ENCODE assay signal across 23 mouse cellular contexts in the genomic region with DNA sequence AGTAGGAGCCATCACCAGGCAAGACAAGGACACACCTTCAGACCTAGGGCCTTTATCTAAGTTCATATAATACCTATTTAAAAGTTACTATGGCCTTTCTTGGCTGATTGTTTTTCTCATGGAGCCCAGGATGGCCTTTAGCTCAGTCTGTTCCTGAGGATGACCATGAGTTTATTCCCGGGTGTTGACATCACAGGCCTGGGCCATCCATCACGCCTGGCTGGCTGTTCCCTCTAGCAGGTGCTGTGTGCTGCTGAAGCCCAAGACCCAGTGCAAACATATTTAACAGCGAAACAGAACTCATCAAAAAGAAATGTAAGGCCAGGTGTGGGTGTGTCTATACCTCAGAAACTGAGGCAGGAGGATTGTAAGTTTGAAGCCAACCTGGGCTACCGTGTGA. TPM values are rescaled to one million over a fixed set of nuclear protein-coding genes. Genes with fewer than 3 reads are reported as not detected.
"Had no signal": no experiment of that assay in that cellular context is flagged by ENCODE, and none has a peak within 500 bp of the region (broad histone marks: within the 10 kb centered on the region; RNA-seq: fewer than 3 reads in every experiment).

No protein-coding gene starts in this region.

- DNase-seq: lung, adult 18-20 months; lung, embryonic 14.5 days; lung, postnatal 10 days; lung, postnatal 4 days; midbrain, embryonic 14.5 days; right cerebral cortex, postnatal 14 days; thymus, adult 2 months; thymus, postnatal 25 days; thymus, postnatal 4 days had no signal

- H3K4me1 ChIP-seq: midbrain, embryonic 12.5 days; neural tube, embryonic 13.5 days; neural tube, embryonic 15.5 days had no signal

- H3K27ac ChIP-seq: midbrain, embryonic 10.5 days; midbrain, embryonic 12.5 days; neural tube, embryonic 13.5 days; neural tube, embryonic 15.5 days; stomach, embryonic 15.5 days; stomach, postnatal 0 days had no signal

- H3K4me3 ChIP-seq: midbrain, embryonic 10.5 days; midbrain, embryonic 12.5 days; myocyte; neural tube, embryonic 13.5 days; neural tube, embryonic 15.5 days; stomach, embryonic 15.5 days had no signal

RNA-seq across cellular contexts. Expression of gene Smco2, which starts 11.0 kb away (rescaled TPM):
- total RNA-seq: megakaryocyte, adult 5-6 weeks; megakaryocyte-erythroid progenitor cell, adult 5-6 weeks had no signal
- polyA plus RNA-seq: lung, embryonic 14.5 days; lung, embryonic 16.5 days; midbrain, embryonic 10.5 days; midbrain, embryonic 12.5 days; midbrain, embryonic 14.5 days; midbrain, embryonic 16.5 days; myocyte; neural tube, embryonic 11.5 days; neural tube, embryonic 13.5 days; neural tube, embryonic 15.5 days; spleen, adult 2 months; stomach, embryonic 15.5 days; stomach, postnatal 0 days; thymus, adult 2 months; urinary bladder, adult 2 months had no signal

RNA-seq across cellular contexts. Expression of gene Arntl2, which starts 43.0 kb away (rescaled TPM):
- total RNA-seq: megakaryocyte-erythroid progenitor cell, adult 5-6 weeks had no signal
